Mouse (Mus musculus) heart, adult 2 months (tissue): ENCODE measurements around the gene Fsd1l.

Experiments
- CTCF ChIP-seq: fragments of 200-600 bp; IDR thresholded peaks from 2 replicates; pipeline ENCODE4 v1.8.1; 2022; ENCODE audit warnings: antibody characterized with exemption, mild to moderate bottlenecking, moderate library complexity
- EP300 ChIP-seq: fragments of 200-500 bp; IDR thresholded peaks from 2 replicates; pipeline ENCODE4 v1.6.1; 2011; ENCODE audit warnings: low read depth, low read length, control low read depth; ENCODE audit not compliant: insufficient read depth
- POLR2A ChIP-seq: fragments of 200-500 bp; IDR thresholded peaks from 2 replicates; pipeline ENCODE4 v1.6.1; 2011; ENCODE audit warnings: mild to moderate bottlenecking, low read depth, low read length, control low read depth; ENCODE audit not compliant: insufficient read depth

DNA sequence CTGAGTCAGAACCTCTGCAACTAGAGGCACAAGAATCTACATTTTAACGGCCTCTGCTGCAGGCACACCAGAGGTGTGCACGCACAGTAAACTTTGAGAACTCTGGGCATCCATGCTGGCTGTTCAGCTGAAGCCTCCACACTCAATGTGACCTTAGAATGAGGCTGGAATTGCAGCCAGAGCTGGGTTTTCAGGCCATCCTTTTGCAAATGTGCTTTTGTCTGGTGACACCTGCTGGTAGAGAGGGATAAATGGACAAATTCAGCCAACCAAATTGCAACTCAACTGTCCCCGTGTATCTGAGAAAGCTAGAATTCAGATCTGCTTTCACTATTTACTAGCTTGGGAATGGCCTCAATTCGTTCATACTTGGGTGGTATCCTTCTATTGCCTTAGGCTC, 37.1 kb upstream of the Fsd1l start:
- peak; percentile 94 for TF ChIP-seq CTCF
- peak; percentile 58; the same call in 1 of the 2 replicates for TF ChIP-seq EP300
- no peak for TF ChIP-seq POLR2A
